Mouse (Mus musculus) T-helper 17 cell (primary cell): ENCODE measurements at regions not wholly inside any gene's neighbourhood (a gene's known extent, or its start where the extent isn't known, plus 50 kb on each side); places are given as distances from the start of the nearest gene placed in this dataset.

Experiments
- in situ Hi-C, 2 experiments: fragments of 300-600 bp; cut with MboI, MseI; formaldehyde crosslinking; loops; 1 replicate in 1 of 2; 2 replicates in 1 of 2; pipeline ENCODE4 v1.15.1; 2025; ENCODE audit warnings: high pct_unique_total_duplicates in 2 of 2

DNA sequence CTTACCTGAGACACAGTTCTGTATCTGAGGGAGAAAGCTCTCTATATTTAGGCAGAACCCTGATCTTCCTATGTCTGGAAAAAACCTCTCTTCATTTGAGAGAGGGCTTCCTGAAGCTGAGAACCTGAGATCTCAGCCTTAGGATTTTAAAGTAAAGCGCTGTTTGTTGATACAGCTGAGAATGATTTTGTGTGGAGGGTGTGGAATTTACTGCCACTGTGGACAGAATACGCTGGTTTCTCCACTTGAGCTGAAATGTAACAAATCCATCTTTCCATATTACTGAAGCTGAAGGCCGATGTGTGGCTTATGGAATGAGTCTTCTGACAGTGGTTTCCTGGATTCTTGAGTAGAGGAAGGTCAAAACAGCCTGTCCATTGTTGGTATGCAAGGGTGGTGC lies 225.2 kb upstream of the Thbs1 start:
- in situ Hi-C loops = no loop called here

DNA sequence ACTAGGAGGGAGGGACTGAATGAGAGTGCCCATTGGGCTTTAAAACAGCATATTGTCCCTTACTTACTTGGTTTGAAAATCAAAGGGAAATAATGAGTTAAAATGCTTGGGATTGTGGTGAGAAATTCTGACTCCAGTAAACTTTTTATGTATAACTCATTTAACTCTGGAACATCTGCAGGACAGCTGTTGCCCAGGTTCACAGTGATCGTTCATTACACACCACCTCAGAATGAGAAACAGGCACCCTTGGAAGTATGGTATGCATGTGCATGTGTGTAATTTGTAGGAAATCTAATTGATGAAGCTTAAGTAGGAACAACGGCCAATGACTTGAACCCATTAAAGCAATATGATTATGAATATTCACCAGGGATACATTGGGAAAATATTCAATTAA lies 210.4 kb upstream of the Thbs1 start:
- in situ Hi-C loops = no loop called here

DNA sequence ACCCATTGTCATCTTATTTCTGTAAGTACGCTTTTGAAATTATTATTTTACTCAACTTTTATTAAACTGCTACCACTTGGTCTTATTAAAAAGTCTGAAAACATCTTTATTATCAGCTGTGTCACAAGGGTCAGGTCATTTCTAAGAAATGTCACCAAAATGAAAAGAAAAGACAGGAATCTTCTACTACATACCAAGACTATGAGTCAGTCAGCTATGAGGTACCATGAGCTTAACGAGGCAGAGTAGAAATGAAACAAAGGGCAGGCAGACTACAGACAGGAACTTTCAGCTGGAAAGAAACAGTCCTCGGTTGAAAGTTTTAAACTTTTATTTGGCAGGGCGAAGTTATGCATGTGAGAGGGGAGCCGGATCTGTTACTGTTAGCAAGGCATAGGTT lies 208.8 kb upstream of the Thbs1 start:
- in situ Hi-C loops = no loop called here

DNA sequence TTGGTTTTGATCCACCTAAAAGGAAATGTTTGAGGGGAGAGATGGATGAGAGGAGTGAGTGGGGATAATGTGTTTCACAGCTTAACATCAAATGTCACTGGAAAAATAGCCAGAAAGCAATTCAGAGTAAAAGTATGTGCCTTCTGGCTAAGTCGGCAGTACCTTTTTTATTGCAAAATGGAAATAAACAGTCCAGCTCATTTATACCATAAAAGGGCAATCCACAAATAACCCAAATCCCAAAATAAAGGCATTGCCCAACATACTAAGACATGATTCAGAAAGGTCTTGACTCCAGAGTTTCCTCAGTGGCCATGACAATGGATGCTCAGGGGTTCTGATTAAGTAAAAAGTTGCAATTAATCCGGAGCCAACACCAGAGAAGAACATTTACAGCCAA lies 208.0 kb upstream of the Thbs1 start:
- in situ Hi-C loops = no loop called here

DNA sequence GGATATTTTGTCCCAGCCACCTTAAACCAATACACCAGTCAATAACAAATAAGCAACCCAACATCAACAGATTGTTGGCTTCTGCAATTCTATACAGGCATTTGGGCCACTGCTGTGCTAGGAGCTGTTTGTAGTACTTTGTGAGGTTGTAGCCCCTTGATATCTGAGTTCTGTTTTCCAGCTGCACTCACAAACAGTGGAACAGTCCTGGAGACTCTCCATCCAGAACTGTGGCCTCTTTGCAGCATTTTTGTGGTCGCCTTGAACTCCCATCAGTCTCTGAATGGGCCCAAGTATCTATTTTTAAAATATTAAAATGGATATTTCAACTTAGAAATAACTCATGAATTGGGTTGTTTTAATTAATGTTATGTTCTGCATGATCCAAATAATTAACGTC lies 205.2 kb upstream of the Thbs1 start:
- in situ Hi-C loops = no loop called here

DNA sequence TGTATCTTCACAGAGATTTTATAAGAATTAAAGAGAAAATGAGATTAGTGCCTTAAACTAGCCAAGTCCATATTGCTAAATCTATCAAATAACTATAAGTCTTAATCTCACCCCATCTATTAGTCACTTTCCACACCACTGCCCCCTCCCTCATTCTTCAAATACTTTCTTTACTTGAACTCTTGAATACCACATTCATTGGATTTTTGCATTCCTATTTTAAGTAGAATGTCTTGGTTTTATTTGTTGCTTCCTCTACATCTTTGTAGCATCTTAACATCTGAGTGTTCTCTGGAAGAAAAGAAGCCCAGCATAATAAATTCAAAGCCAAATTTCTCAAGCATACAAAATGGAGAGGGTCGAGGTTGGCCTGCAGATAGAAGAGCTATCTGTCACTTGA lies 200.9 kb upstream of the Thbs1 start:
- in situ Hi-C loops = no loop called here

DNA sequence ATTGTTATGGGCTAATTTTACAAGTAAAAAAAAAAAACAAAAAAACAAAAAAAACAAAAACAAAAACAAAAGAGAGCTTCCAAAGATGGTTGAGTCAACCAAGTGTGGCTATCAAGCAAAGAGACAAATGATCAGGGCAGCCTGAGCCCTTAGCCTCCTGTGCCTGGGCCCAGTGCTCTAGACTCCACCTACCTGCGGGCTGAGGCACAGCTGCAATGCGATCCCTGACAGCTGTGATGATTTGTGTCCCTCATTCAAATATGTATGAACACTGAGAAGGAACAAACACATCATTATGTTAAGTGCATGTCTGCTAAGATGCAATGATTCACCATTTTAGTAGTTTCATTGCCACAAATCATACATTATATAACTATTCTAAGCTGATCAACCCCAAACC lies 199.0 kb upstream of the Thbs1 start:
- in situ Hi-C loops = no loop called here

DNA sequence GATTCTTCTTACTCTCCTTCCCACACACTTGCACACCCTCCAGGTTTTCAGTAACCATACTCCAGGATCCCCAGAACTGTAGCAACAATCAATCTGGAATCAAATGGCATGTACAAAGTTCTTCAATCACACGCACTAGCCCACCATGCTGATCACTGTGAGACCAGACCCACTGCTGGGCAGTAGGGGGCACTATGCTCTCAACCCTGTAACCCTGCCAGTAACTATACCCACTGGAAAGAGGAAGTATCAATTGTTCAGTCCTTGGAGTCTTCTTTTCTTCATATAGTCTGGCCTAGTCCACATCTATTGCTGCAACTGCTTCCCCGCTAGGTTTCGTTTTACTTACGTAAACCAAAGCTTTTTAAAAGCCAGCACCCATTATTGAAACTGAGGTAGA lies 197.8 kb upstream of the Thbs1 start:
- in situ Hi-C loops = no loop called here

DNA sequence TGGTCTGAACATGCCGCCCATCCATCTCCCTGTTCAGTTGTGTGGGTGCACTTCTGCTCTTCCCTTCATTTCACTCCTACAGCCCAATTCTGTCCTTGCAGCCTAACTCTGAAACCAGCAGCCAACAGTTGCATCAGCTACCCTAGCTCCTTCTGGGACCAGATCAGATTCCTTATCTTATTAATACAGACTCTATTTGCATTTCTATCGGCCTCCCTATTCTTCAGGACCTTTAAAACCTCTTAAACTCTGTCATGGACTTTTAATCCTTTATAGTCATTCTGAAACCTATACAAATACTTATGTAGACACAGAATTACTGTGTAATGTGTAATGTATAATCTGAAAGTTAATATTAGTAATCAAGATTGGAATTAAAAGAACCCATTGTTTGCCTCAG lies 195.9 kb upstream of the Thbs1 start:
- in situ Hi-C loops = no loop called here

DNA sequence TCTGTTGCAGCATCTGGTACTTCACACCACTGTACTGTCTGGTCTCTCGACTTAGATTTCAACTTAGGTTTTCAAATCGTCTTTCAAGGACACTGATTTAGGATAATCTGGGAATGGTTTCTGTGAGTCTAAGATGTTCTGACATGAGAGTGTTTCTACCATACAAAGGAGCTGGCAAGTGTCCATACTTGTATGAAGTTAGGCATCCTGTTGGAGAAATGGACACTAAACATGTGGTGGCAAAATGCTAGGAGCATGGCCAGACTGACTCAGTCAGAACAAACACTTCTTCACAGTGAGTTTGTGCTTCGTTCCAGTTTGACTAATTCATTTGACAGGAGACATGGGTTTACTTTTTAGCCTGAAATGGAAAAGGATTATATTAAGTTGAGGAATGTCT lies 194.5 kb upstream of the Thbs1 start:
- in situ Hi-C loops = no loop called here

DNA sequence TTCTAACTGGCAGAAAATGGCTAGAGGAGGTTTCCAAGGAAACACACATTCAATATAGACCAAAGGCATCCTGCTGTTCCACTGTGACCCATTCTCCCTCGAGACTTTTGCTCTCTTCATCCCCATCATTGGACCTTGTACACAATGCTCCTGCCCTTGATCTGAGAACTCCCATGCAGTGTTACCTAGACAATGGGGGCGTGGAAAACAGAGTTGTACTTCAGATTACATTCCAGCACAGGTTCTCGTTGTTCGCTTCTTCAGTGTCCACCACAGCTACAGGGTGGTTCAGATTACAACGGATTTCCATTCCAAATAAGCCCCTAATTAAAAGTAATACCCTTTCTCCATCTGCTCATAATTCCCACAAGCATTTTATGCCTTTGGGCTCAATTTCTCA lies 186.8 kb upstream of the Thbs1 start:
- in situ Hi-C loops = loop anchor here (5.0 to 25.0 kb wide), 2 partner anchors 182 to 912 kb away; no protein-coding TSS in a partner anchor

DNA sequence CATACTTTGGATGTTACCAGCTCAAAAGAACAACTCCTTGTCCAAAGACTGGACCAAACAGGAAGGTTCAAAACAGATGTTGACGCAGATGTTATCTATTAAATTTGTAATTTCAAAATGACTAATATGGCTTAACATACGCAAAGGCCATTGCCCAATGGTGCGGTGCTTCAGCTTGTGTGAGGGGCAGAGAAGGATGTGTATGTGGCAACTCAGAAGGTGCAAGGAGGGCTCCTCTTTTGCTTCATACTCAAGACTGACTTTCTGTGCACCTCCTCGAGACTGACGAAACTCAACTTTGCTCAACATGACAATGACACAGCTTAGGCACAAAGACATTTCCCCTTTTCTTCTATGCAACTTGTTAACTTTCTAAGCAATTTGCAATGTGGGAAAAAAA lies 186.3 kb upstream of the Thbs1 start:
- in situ Hi-C loops = loop anchor here (5.0 to 25.0 kb wide), 2 partner anchors 182 to 912 kb away; no protein-coding TSS in a partner anchor

DNA sequence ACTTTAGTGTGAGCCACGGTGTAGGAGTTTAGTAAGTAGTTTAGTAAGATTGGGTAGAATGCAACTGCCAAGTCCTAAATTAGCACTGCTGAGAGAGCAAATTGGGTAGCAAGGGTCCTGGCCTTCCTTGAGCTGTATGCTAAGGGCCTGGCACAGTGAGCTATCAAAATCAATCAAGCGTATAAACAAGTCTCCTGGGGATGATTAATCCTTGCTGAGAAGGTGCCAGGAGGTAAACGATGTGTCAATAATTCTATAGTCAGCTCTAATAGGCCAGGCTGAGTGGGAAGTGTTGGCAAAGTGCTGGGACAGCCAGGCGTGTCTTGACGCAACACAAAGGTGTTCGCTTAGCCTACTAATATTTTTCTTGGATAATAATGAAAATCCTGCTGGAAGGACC lies 183.6 kb upstream of the Thbs1 start:
- in situ Hi-C loops = loop anchor here (5.0 to 25.0 kb wide), 2 partner anchors 179 to 909 kb away; no protein-coding TSS in a partner anchor

DNA sequence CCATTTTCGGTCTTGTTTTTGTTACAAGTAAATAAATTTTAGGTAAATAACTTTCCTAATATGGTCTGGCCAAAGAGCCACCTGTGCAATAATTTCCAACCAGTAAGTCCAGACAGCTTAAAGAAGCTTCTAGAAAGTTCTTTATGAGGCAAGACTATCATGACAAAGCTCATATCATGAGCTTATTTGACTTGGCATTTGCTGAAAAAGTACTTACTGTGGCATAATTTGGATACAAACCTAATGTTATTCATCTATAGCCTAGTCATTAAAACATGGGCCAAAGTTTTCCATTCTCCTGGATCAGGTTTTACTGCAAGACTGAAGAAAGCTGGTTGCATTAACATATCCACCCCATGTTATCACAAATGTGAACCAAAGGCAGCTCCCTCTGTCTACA lies 182.1 kb upstream of the Thbs1 start:
- in situ Hi-C loops = loop anchor here (5.0 to 25.0 kb wide), 2 partner anchors 178 to 908 kb away; no protein-coding TSS in a partner anchor

DNA sequence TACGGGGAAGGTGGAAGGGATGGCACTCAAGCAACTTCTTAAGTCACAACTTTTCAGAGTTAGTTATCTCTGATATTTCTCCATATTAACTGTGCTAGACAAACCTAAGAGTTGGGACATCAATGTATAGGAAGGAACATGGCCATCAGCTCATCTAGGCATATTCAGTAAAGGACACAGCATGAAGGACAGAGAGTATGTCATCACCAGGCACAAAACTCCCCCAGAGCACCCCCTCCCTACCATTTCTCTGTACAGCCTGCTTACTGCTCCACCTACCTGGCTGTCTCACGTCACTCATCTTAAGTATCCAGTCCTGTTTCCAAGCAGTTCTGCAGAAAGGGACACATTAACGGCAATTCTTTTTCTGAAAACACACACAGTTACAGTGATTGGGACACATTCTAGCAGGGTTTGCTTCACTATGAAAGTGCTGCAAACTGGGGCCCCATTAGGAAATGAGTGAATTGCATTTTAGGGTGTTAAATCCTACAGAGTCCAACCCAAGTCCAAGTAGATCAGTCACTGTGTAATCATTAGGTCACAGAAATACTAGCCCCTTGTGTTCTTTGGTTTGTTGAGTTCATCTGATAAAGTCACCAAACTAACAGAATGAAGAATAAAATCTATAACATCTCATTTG lies 180.7 kb upstream of the Thbs1 start:
- in situ Hi-C loops = loop anchor here in 1 of 2 experiments (25.0 kb wide), 1 partner anchor 906 kb away; no protein-coding TSS in a partner anchor

DNA sequence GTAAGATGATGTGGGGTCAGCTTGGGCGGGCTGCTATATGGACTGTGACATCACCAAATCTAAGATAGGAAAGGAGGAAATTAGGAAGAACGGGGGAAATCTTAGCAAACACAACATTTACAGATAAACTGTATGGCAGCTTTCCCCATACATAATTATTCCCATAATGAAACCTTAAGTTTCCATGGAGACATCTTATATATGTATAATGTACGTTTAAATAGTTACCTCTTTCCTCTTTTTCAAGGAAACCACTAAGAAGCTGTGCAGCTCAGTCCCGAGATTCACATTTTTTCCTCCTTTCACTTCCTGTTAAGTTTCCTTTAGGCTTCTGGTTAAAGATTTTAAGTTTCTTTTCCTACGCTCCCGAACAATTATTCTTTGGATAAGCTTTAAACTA lies 175.1 kb upstream of the Thbs1 start:
- in situ Hi-C loops = loop anchor here in 1 of 2 experiments (25.0 kb wide), 1 partner anchor 901 kb away; no protein-coding TSS in a partner anchor

DNA sequence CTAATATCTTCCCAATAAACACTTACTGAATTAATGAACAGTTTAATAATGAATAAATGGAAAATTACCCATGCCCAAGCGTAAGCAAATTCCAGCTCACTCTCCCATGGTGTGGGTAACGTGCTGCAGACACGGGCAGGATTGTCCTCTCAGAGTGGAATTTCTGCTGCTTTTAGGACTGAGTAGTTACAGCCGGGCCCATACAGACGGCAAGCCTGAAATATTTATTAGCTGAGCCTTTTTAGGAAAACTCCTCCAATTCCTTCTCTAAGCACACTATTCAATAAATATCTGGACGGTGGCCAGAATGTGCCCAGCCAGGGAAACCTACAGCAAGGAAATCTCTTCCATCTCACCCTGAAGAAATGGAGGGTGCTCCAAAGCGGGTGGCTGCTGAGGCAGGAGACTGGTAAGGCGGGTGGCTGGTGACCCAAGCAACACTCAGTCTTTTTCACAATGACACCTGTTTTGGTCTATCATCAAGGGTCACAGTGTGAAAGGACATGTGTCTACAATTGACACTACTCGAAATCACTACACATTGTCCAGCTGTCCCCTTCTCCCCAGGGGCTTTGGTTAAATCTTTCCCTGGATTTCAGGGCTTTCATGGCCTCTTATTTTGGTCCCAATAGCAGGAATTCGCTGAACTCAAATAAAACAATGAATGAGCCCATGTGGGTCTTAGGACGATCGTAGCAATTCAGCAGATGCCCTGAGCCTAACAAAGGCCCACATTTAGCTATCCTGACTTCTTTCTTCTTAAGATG lies 173.2 kb upstream of the Thbs1 start:
- in situ Hi-C loops = loop anchor here in 1 of 2 experiments (25.0 kb wide), 1 partner anchor 899 kb away; no protein-coding TSS in a partner anchor

DNA sequence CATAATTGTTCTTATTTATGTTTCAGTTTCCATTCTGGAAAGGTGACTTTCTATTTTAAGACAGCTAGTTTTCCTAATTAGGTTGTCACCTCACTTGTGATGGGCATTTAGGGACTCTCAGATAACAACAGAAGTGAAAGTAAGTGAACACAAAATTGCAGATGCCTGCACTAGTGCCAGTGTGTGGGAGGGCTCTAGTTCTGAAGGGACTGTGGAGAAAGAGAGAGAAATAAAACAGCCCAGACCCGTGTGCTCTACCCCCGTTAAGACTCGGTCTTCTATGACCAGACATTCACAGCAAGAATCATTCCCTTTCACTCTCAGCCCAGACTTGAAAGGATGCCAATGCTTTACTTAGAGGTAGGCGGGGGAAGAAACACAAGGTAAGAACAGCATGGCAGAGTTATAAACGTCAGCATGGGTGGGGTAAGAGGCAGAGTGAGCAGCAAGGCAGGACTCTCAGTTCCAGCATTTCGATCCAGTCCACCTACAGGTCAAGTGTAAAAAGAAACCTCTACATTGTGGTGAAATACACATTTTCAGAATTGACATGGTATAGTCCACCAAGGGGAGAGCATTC lies 170.1 kb upstream of the Thbs1 start:
- in situ Hi-C loops = loop anchor here in 1 of 2 experiments (25.0 kb wide), 1 partner anchor 896 kb away; no protein-coding TSS in a partner anchor

DNA sequence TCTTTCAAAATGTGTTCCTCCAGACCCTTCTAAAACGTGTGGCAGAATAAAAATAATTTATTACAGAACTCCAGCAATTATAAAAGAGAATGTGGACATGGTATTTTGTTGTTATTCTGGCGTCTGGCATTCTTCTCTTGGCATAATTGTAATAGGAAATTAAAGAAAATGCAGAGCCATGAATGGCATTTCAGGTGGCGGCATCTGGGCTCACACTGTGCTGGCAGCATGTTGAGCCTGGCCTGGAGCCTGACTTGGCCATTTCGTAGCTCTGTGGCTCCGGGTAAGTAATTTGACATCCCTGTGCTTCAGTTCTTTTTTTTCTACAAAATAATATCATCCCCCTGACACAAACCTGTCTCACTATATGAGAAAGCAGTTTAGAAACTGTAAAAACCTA lies 168.0 kb upstream of the Thbs1 start:
- in situ Hi-C loops = loop anchor here in 1 of 2 experiments (25.0 kb wide), 1 partner anchor 894 kb away; no protein-coding TSS in a partner anchor

DNA sequence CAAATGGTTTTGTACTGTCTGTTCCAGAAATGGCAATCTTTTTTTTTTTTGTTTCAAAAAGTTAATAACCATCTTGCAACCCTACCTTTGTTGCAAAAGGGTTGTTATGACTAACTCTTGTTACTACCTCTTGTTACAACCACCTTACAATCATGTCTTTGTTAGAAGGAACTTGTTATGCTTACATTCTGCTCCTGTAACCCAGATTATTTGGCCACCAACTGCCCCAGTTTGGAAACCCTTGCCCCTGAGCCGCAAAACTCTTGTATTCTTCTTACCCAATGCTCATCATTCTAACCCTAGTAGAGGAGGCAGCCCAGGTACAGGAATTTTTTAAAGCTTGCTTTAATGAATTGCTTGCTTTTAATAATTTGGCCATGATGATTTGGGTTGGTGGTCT lies 167.4 kb upstream of the Thbs1 start:
- in situ Hi-C loops = loop anchor here in 1 of 2 experiments (25.0 kb wide), 1 partner anchor 893 kb away; no protein-coding TSS in a partner anchor

DNA sequence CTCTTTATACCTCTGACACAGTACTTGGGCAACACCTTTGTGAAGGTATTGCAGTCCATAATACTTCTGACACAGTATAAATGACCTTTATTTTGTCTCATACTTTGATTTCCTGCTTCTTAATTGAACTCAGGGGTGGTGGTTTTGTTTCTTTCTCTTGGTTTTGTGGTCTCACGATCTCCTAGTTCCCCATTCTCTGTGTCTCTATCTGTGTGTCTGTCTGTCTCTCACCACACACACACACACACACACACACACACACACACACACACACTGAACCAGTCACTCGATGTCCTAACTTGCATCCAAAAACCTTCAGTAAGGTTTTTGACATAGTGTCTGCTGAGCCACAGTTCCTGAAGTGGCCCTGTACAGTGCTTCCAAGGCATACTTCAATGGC lies 166.7 kb upstream of the Thbs1 start:
- in situ Hi-C loops = loop anchor here in 1 of 2 experiments (25.0 kb wide), 1 partner anchor 892 kb away; no protein-coding TSS in a partner anchor
